Mouse (Mus musculus) embryonic facial prominence, embryonic 11.5 days (tissue): ENCODE results near the gene Prss38. TPM values are rescaled to one million over a fixed set of nuclear protein-coding genes. Genes with fewer than 3 reads are reported as not detected.

Experiments
- microRNA-seq: library from miRNA; unstranded; fragments of <30 nt; microRNA quantifications from one replicate; pipeline ENCODE4, GENCODE M21; 2016; ENCODE audit warnings: borderline number of aligned reads
- polyA plus RNA-seq: library from polyadenylated mRNA; unstranded; fragments of >200 nt; fragmentation: Nextera tagmentation; extraction: Ambion mirVana; gene quantifications from 2 replicates; pipeline ENCODE4 v1.2.1, GENCODE M21; 2014

Prss38 gene
- polyA plus RNA-seq, 1 experiment from 2014 or later, result not detected

Small RNA genes within 50 kb of the gene (microRNA-seq; reads per million reads assigned to microRNA genes)
- not detected for gene Gm24756

Other genes with a start within 250 kb of the Prss38 start
- gene Obscn, start 239.3 kb downstream of the Prss38 start, polyA plus RNA-seq, result 0.04 and 0.62 TPM in 2 replicates
- gene Iba57, start 211.9 kb downstream of the Prss38 start, polyA plus RNA-seq, result 1.5 and 2.6 TPM in 2 replicates
- gene Gjc2, start 192.4 kb downstream of the Prss38 start, polyA plus RNA-seq, result 0.15 TPM in 1 of 2 replicates, not detected in the other
- 121 and 139 TPM in 2 replicates for gene Guk1, start 183.4 kb downstream of the Prss38 start, polyA plus RNA-seq
- gene Mrpl55, start 173.2 kb downstream of the Prss38 start, polyA plus RNA-seq, result 89.8 and 95.2 TPM in 2 replicates
- gene 2310033P09Rik, start 167.3 kb downstream of the Prss38 start, polyA plus RNA-seq, result 35.7 and 36.8 TPM in 2 replicates
- 626 and 650 TPM in 2 replicates for gene Arf1, start 147.4 kb downstream of the Prss38 start, polyA plus RNA-seq
- 0.39 and 0.77 TPM in 2 replicates for gene Wnt3a, start 84.9 kb downstream of the Prss38 start, polyA plus RNA-seq
- gene Wnt9a, start 68.7 kb downstream of the Prss38 start, polyA plus RNA-seq, result 1.6 and 1.8 TPM in 2 replicates
- gene Jmjd4, start 74.4 kb upstream of the Prss38 start, polyA plus RNA-seq, result 16.1 and 16.2 TPM in 2 replicates
- gene Snap47, start 75.5 kb upstream of the Prss38 start, polyA plus RNA-seq, result 177 and 191 TPM in 2 replicates
- gene Zfp867, start 96.8 kb upstream of the Prss38 start, polyA plus RNA-seq, result 10.3 and 11.8 TPM in 2 replicates
- gene Zkscan17, start 151.1 kb upstream of the Prss38 start, polyA plus RNA-seq, result 21.5 and 23.0 TPM in 2 replicates
- gene Nlrp3, start 165.9 kb upstream of the Prss38 start, polyA plus RNA-seq, result 0.11 and 0.13 TPM in 2 replicates
- gene Olfr222, start 200.6 kb upstream of the Prss38 start, polyA plus RNA-seq, result not detected in 2 replicates
- not detected in 2 replicates for gene Olfr223, start 217.6 kb upstream of the Prss38 start, polyA plus RNA-seq